Mouse (Mus musculus): ENCODE results near the gene Glo1.

- TF ChIP-seq POLR2A (IDR thresholded peaks at IDR 0.05; ENCODE audit: insufficient read depth, low read depth, low read length), result no peak
- TF ChIP-seq CTCF (IDR thresholded peaks at IDR 0.05), result no peak
- TF ChIP-seq EP300 (IDR thresholded peaks at IDR 0.05; ENCODE audit: insufficient read depth, low read depth, low read length), result no peak
Measured at GRCm38 (mm10) chr17:30606206-30606605, 20.5 kb downstream of the Glo1 start.
